Mouse (Mus musculus): Measurements from ENCODE around the gene Slc25a47. TPM values are rescaled to one million over a fixed set of nuclear protein-coding genes. Genes with fewer than 3 reads are reported as not detected.

Gene Slc25a47
- polyA plus RNA-seq, 1 experiment, result 3.6 TPM

DNA sequence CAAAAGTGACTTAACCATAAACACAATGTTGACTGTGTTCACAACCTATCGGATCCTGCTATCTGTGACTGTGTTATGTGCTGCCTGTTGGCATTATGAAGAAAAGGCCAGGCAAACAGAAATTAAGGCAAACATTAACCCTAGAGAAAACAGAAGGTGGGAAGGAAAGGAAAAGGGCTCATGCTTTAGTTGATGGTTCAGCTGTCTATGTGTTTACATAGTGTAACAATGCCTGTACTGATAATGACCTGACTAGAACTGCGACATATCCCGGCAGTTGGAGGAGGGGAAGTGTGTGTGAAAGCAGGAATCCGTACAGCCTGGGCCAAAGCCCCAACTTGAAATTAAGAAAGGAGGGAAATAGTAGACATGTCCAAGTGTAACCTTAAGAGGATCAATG, 51.2 kb downstream of the Slc25a47 start:
- H3ac ChIP-seq (ENCODE audit: control insufficient read depth, insufficient read length), result no peak overlapping the region
- peaks cover 80% of the 10 kb centered on the region for H3K36me3 ChIP-seq (ENCODE audit: control insufficient read depth, insufficient read depth)
- no peak overlapping the region for H3K4me2 ChIP-seq (ENCODE audit: low read depth)
- TF ChIP-seq MYOD1 (IDR thresholded peaks at IDR 0.05; ENCODE audit: control insufficient read depth in 1 of 3, insufficient read length in 2 of 3, low read depth in 2 of 3) (no peak), POLR2AphosphoS2 (IDR thresholded peaks at IDR 0.05; ENCODE audit: insufficient read length, low read depth) (no peak), TCF3 (IDR thresholded peaks at IDR 0.05; ENCODE audit: insufficient read length, low read depth) (no peak), CEBPB (IDR thresholded peaks at IDR 0.05; ENCODE audit: insufficient read depth, poor library complexity, severe bottlenecking) (no peak), POLR2A (IDR thresholded peaks at IDR 0.05; ENCODE audit: insufficient read length, low read depth) (no peak), E2F4 (IDR thresholded peaks at IDR 0.05; ENCODE audit: insufficient read depth) (no peak), MYOG (IDR thresholded peaks at IDR 0.05; ENCODE audit: control insufficient read depth in 1 of 3, insufficient read depth in 1 of 3, insufficient read length in 2 of 3, low read depth in 2 of 3) (no peak), SRF (IDR thresholded peaks at IDR 0.05; ENCODE audit: control insufficient read depth, insufficient read length, low read depth) (no peak), TCF12 (IDR thresholded peaks at IDR 0.05; ENCODE audit: insufficient read depth, poor library complexity, severe bottlenecking) (no peak), MAX (IDR thresholded peaks at IDR 0.05; ENCODE audit: low read depth) (no peak), REST (IDR thresholded peaks at IDR 0.05; ENCODE audit: insufficient read depth, insufficient read length) (no peak), USF1 (IDR thresholded peaks at IDR 0.05; ENCODE audit: low read depth) (no peak)
- no peaks in the 10 kb centered on the region for H3K27me3 ChIP-seq (ENCODE audit: control insufficient read depth, insufficient read depth, insufficient read length)
- no peak overlapping the region for H3K4me3 ChIP-seq
- H3K79me2 ChIP-seq (ENCODE audit: control insufficient read depth, insufficient read depth), result peaks cover 86% of the 10 kb centered on the region

GRCm38 (mm10) chr12:108888632-108889031, 52.8 kb downstream of the Slc25a47 start:
- Histone ChIP-seq H3K36me3 (ENCODE audit: control insufficient read depth, insufficient read depth) (peaks cover 67% of the 10 kb centered on the region), H3K4me3 (no peak overlapping the region), H3K4me2 (ENCODE audit: low read depth) (no peak overlapping the region), H3ac (ENCODE audit: control insufficient read depth, insufficient read length) (no peak overlapping the region), H3K27me3 (ENCODE audit: control insufficient read depth, insufficient read depth, insufficient read length) (no peaks in the 10 kb centered on the region), H3K79me2 (ENCODE audit: control insufficient read depth, insufficient read depth) (peaks cover 92% of the 10 kb centered on the region)
- TF ChIP-seq MYOG (IDR thresholded peaks at IDR 0.05; ENCODE audit: control insufficient read depth in 1 of 3, insufficient read depth in 1 of 3, insufficient read length in 2 of 3, low read depth in 2 of 3), result no peak
- TF ChIP-seq SRF (IDR thresholded peaks at IDR 0.05; ENCODE audit: control insufficient read depth, insufficient read length, low read depth), result no peak
- TF ChIP-seq POLR2AphosphoS2 (IDR thresholded peaks at IDR 0.05; ENCODE audit: insufficient read length, low read depth), result no peak
- no peak for TF ChIP-seq USF1 (IDR thresholded peaks at IDR 0.05; ENCODE audit: low read depth)
- TF ChIP-seq POLR2A (IDR thresholded peaks at IDR 0.05; ENCODE audit: insufficient read length, low read depth), result no peak
- TF ChIP-seq TCF12 (IDR thresholded peaks at IDR 0.05; ENCODE audit: insufficient read depth, poor library complexity, severe bottlenecking), result no peak
- TF ChIP-seq MAX (IDR thresholded peaks at IDR 0.05; ENCODE audit: low read depth), result no peak
- TF ChIP-seq MYOD1 (IDR thresholded peaks at IDR 0.05; ENCODE audit: control insufficient read depth in 1 of 3, insufficient read length in 2 of 3, low read depth in 2 of 3), result no peak

DNA sequence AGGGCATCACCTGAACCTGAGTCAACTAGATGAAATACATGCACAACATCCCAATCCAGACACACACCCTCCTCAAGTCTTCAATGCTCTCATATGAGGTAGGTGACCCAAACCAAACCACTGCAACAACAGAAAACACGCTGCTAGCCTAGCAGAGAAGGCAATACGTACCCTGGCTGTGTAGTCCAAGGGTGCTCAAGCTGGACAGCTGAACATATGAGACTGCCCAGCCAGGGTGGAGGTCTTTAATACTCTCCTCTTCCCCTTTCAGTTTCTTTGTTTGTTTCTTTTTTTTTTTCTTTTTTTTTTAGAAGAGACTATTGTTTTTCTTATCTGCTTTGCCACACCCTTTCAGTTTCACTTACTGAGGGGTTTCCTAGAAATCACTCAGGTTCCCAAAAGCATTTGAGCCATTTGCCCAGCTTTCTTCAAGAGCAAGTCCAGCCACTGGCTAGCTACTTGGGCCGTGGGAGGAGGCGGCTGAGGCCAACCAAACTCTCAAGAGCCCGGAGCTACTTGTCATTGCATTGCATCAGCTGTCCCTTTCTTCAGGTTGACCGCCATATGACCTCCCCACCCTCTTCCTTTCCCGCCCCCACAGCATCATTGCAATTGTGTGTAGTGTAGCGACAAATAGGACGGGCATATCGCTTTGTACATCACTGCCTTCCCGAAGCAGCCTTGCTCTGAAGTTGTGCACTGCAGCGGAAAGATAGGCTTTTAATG, 57.3 kb downstream of the Slc25a47 start, which contains the start of gene Wdr25:
Wdr25 (plus strand) TSS at position 643 of the 726 bp plus-strand sequence.
- Histone ChIP-seq H3K27me3 (ENCODE audit: control insufficient read depth, insufficient read depth, insufficient read length) (no peaks in the 10 kb centered on the region), H3K4me3 (peak within 1 kb of the TSS; percentile 78), H3ac (ENCODE audit: control insufficient read depth, insufficient read length) (peak within 1 kb of the TSS; percentile 60), H3K36me3 (ENCODE audit: control insufficient read depth, insufficient read depth) (peaks cover 34% of the 10 kb centered on the region), H3K79me2 (ENCODE audit: control insufficient read depth, insufficient read depth) (peaks cover 59% of the 10 kb centered on the region), H3K4me2 (ENCODE audit: low read depth) (peak within 1 kb of the TSS; percentile 97)
- no peak for TF ChIP-seq REST (IDR thresholded peaks at IDR 0.05; ENCODE audit: insufficient read depth, insufficient read length)
- TF ChIP-seq POLR2A (IDR thresholded peaks at IDR 0.05; ENCODE audit: insufficient read length, low read depth), result peak; percentile 62
- TF ChIP-seq MYOD1 (IDR thresholded peaks at IDR 0.05; ENCODE audit: control insufficient read depth in 1 of 3, insufficient read length in 2 of 3, low read depth in 2 of 3), result peak in 1 of 3 experiments; percentile 20
- TF ChIP-seq CEBPB (IDR thresholded peaks at IDR 0.05; ENCODE audit: insufficient read depth, poor library complexity, severe bottlenecking), result peak; percentile 91
- peak; percentile 61 for TF ChIP-seq POLR2AphosphoS2 (IDR thresholded peaks at IDR 0.05; ENCODE audit: insufficient read length, low read depth)

DNA sequence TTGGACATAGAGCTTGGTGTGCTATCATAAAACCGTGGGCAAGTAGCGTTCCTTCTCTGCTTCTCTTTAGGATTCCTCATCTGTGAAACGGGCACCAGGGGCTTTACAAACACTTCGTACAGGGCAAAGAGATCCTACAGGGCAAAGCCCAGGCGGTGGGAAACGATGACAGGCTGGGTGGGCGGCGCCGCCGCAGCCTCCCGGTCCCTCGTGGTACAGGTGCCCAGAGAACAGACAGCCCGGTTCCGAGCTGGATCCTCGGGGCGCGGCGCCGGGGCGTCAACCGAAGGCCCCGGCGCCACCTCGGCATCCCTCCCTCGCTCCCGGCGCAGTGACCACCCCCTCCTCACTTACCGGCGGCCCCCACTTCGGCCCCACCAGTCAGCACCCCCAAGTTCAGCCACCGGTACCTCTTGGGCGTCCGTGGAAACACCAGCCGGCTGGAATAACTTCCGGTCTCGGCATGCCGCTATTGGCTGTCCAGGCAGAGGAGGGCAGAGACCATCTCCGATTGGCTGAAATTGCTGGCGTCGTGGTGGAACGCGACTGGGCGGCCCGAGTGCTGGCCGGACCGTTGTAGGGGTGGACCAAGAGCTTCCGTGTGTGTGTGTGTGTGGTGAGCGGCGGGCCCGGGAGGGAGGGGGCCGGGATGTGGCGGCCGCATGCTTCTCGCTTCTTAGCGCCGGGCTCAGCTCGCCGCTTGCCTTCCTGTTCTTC, 58.0 kb downstream of the Slc25a47 start, which contains the start of gene Wars:
Wars (minus strand) TSS at position 460 of the 717 bp plus-strand sequence.
- Histone ChIP-seq H3K27me3 (ENCODE audit: control insufficient read depth, insufficient read depth, insufficient read length) (no peaks in the 10 kb centered on the region), H3K4me3 (peak within 1 kb of the TSS; percentile 78), H3K4me2 (ENCODE audit: low read depth) (peak within 1 kb of the TSS; percentile 97), H3ac (ENCODE audit: control insufficient read depth, insufficient read length) (peak within 1 kb of the TSS; percentile 60), H3K36me3 (ENCODE audit: control insufficient read depth, insufficient read depth) (peaks cover 26% of the 10 kb centered on the region), H3K79me2 (ENCODE audit: control insufficient read depth, insufficient read depth) (peaks cover 52% of the 10 kb centered on the region)
- no peak for TF ChIP-seq USF1 (IDR thresholded peaks at IDR 0.05; ENCODE audit: low read depth)
- no peak for TF ChIP-seq MAX (IDR thresholded peaks at IDR 0.05; ENCODE audit: low read depth)
- TF ChIP-seq POLR2A (IDR thresholded peaks at IDR 0.05; ENCODE audit: insufficient read length, low read depth), result peak; percentile 81
- peak; percentile 50 for TF ChIP-seq SRF (IDR thresholded peaks at IDR 0.05; ENCODE audit: control insufficient read depth, insufficient read length, low read depth)
- peak in 1 of 3 experiments; percentile 32 for TF ChIP-seq MYOG (IDR thresholded peaks at IDR 0.05; ENCODE audit: control insufficient read depth in 1 of 3, insufficient read depth in 1 of 3, insufficient read length in 2 of 3, low read depth in 2 of 3)
- no peak for TF ChIP-seq E2F4 (IDR thresholded peaks at IDR 0.05; ENCODE audit: insufficient read depth)
- TF ChIP-seq TCF12 (IDR thresholded peaks at IDR 0.05; ENCODE audit: insufficient read depth, poor library complexity, severe bottlenecking), result no peak
- TF ChIP-seq MYOD1 (IDR thresholded peaks at IDR 0.05; ENCODE audit: control insufficient read depth in 1 of 3, insufficient read length in 2 of 3, low read depth in 2 of 3), result peak in 1 of 3 experiments; percentile 18
- no peak for TF ChIP-seq REST (IDR thresholded peaks at IDR 0.05; ENCODE audit: insufficient read depth, insufficient read length)
- no peak for TF ChIP-seq TCF3 (IDR thresholded peaks at IDR 0.05; ENCODE audit: insufficient read length, low read depth)
- TF ChIP-seq CEBPB (IDR thresholded peaks at IDR 0.05; ENCODE audit: insufficient read depth, poor library complexity, severe bottlenecking), result no peak
- peak; percentile 73 for TF ChIP-seq POLR2AphosphoS2 (IDR thresholded peaks at IDR 0.05; ENCODE audit: insufficient read length, low read depth)

Measured in myocyte (in vitro differentiated cells).